Mouse (Mus musculus) gastrocnemius, postnatal 36 days (tissue): Measurements from ENCODE around the gene Disp1. TPM values are rescaled to one million over a fixed set of nuclear protein-coding genes. Genes with fewer than 3 reads are reported as not detected.

Experiments
- DNase-seq, 2 experiments: peaks; one replicate each; pipeline ENCODE4 v3.0.0; 2022
- intact Hi-C: fragments of 180-260 bp; cut with DNase I; formaldehyde crosslinking; loops from one replicate; pipeline ENCODE4 v1.15.1; 2025
- total RNA-seq, 2 experiments: library from RNA; stranded (reverse); gene quantifications; 2 replicates each; pipeline ENCODE4 v1.2.3; 2021

Gene Disp1
- total RNA-seq, 2 experiments from 2014 or later: 3.5 to 4.4 TPM

DNA sequence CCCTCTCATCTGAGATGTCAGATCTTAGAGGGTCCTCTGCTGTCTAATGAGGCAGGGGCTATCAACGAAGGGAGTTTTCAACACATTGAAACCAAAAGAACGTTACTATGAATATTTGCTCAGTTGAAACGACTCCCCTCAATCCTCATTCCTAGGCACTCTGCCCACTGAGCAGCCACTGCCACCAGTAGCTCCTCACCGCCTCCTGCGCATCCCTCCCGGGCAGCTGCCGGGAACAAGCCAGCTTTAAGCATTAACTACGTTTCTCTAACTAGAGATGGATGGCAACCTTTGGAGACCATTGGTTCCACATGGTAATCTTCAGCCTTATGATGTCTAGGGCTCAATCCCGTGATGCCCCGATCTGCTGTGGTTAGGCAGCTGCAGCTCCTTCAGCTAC, 123.7 kb downstream of the Disp1 start:
- intact Hi-C loops: no loop called here
- DNase-seq: no peak

- DNase-seq: no peak
- intact Hi-C loops: no loop called here
These were observed 125.8 kb downstream of the Disp1 start for GRCm38 (mm10) chr1:183095454-183096088.

DNA sequence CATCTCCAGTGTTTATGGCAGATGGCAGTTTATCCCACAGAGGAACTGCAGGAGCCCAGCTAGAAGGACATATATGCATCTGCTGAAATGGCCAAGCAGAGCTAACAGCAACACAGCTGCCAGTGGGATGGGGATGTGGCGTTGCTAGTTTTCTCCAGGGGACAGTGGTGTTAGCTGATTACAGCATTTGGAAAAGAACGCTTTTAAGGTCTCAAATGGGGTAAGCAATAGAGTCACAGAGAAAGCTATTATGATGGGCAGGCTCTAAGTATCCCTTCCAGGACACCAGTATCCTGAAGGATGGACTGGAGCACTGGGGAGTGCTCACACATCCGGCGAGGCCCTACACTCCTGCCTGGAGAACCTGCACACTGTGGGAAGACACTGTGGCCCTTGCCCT, 129.0 kb downstream of the Disp1 start:
- intact Hi-C loops: no loop called here
- DNase-seq: no peak

DNA sequence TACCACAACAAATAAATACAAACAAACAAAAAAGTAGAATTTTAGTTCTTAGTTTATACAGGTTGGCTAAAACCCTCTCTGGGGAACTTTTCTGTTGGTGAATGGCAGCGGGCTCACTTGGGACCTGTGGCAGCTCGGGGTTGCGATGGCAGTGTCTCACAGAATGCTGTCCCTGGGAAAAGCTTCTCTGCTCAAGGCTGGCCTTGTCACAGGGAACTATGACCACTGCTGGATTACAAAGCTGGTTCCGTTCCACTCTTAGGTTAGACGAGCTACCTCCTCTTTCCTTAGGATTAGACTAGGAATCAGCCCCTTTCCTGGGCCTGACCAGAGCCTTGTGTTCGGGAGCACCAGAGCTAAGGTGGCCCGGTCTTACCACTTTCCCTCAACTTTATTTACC, 130.1 kb downstream of the Disp1 start:
- intact Hi-C loops: no loop called here

DNA sequence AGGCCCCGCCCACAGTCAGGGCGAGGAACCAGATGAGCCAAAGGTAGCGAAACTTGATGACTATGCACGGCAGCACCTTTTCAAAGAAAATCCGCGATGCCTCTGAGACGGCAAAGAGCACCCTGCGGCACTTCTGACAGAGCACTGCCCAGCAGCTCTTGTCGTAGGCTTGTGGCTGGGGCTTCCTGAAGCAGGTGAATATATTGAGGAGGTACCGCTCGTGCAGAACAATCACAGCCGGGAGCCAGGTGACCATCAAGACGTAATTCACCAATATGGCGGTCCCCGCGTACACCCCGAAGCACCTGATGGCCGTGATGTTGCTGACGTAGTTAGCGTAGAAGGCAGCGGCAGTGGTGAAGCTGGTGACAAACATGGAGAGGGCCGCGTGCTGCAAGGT, 132.7 kb downstream of the Disp1 start:
- DNase-seq: no peak
- intact Hi-C loops: no loop called here

More for the DNA sequence above, 130.1 kb downstream of the Disp1 start:
- no peak for DNase-seq

DNA sequence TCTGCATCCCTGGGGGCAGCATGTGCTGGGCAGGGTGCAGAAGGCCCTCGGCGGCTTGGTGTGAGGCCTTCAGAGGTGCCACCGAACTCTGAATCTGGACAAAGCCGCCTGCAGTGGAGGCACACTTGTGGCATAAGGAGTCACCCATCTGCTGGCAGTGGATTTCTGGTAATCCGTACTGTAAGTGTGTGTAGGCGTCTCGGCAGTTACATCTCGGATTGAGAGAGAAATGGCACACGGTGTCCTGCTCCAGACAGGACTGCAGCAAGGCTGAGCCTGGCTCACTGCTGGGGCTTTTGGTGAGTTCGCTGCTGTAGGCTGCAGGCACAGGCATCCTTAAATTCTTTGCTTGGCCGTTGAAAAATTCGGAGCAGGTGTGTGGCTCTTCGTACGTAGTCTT, 134.5 kb downstream of the Disp1 start:
- intact Hi-C loops: no loop called here
- no peak for DNase-seq

GRCm38 (mm10) chr1:183084085-183085050, 137.0 kb downstream of the Disp1 start:
- intact Hi-C loops: no loop called here
- no peak for DNase-seq

- intact Hi-C loops: no loop called here
- no peak for DNase-seq
These were observed 138.9 kb downstream of the Disp1 start for GRCm38 (mm10) chr1:183082436-183082835.

GRCm38 (mm10) chr1:183081126-183081525, 140.2 kb downstream of the Disp1 start:
- no peak for DNase-seq

DNA sequence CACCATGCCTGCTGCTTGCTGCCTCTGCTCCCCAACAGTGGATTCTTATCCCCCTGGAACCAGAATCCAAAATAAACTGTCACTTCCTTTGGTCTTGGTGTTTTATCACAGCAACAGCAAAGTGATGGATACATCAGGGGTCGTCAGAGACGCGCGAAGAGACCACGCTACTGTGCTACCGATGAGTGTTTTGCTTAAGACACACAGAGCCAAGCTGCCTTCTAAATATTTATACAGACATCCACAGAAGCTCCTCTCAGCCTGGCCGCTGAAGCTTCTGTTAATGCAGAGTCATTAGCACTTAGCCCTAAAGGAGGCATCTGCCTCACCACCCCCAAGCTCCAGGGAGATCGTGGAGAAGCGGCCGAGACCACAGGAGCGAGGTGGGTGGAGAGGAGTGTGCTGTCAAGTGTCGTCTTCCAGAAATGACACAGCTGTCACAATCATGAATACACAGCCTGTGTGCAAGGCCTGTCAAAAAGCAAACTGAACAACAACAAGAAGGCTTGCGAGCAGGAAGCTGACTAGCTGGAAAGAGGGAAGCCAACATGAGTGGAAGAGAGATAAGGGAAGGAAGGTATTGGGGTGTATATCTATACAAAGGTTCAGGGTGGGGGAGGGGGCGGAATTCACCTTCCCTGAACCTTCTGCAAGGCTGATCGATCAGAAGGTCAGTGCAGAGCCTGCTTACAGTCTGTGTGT, 146.1 kb downstream of the Disp1 start:
- intact Hi-C loops: no loop called here
- DNase-seq: no peak

More at GRCm38 (mm10) chr1:183081126-183081525, 140.2 kb downstream of the Disp1 start:
- intact Hi-C loops: no loop called here

- intact Hi-C loops: no loop called here
- peak in 1 of 2 experiments; percentile 37 for DNase-seq
These were observed 148.9 kb downstream of the Disp1 start for GRCm38 (mm10) chr1:183072263-183073050.

GRCm38 (mm10) chr1:183069954-183070649, 151.2 kb downstream of the Disp1 start:
- intact Hi-C loops: no loop called here
- no peak for DNase-seq

GRCm38 (mm10) chr1:183067807-183068206, 153.5 kb downstream of the Disp1 start:
- intact Hi-C loops: no loop called here
- no peak for DNase-seq

DNA sequence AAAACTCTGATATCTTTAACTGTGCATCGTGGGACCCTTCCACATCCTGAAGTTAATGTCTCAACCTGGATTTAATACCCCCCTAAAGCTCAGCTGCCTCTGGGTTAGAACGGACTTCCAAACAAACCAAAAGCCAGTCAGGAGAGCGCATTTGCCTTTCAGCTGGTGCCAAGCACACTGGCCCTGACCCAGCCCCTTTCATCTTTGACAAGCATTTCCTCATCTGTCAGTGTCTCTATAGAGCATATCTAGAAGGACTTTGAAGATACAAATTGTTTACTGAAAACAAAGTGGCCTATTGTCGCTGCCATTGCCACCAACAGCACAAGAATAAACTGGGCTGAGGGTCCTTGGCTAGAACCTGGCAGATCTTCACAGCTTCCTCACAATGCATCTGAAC, 154.3 kb downstream of the Disp1 start:
- intact Hi-C loops: no loop called here
- no peak for DNase-seq

GRCm38 (mm10) chr1:183060611-183061010, 160.7 kb downstream of the Disp1 start:
- intact Hi-C loops: no loop called here
- no peak for DNase-seq

- DNase-seq: no peak
- intact Hi-C loops: no loop called here
These were observed 165.1 kb downstream of the Disp1 start for GRCm38 (mm10) chr1:183056289-183056655.

- peak in 1 of 2 experiments; percentile 48 for DNase-seq
- intact Hi-C loops: no loop called here
These were observed 165.6 kb downstream of the Disp1 start for GRCm38 (mm10) chr1:183055608-183056288.

GRCm38 (mm10) chr1:183052663-183053062, 168.7 kb downstream of the Disp1 start:
- intact Hi-C loops: no loop called here
- DNase-seq: no peak

DNA sequence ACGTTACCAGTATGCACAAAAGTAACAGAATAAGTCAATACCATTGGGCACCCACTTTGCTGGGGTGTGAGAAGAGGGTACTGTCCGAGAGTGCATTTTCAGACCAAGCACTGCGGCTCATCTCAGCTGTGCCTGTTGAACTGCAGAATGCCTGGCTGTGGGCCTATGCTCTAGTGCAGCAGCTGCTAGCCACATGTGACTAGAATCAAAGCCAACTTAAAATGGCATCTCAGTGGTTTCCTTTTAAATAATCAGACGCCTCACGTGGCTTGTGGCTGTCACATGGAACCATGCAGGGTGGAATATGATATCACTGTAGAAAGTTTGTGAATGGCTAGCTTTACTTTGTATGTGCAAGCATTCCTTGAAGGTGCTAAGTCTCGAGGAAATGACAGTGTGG, 172.0 kb downstream of the Disp1 start:
- no peak for DNase-seq
- intact Hi-C loops: no loop called here
